Mouse (Mus musculus) layer of hippocampus, adult 9-10 months (tissue): Measurements from ENCODE around the gene 1700001L19Rik.
"Not testable (repeated sequence)": the region's sequence is repeated elsewhere in the genome, so short reads cannot be mapped to it uniquely, and the experiment has no call there.

Source experiments
- DNase-seq: peaks from one replicate; pipeline ENCODE4 v3.0.0; 2022; ENCODE audit warnings: low spot score

The 1700001L19Rik gene

GRCm38 (mm10) chr13:68597199-68597598 lies at the start of gene 1700001L19Rik:
TSS of gene 1700001L19Rik (plus strand) at chr13:68597421.
- DNase-seq = no peak

- not testable (repeated sequence) for DNase-seq
Measured at GRCm38 (mm10) chr13:68553391-68553790, 43.8 kb upstream of the 1700001L19Rik start.

GRCm38 (mm10) chr13:68568110-68568509 lies 29.1 kb upstream of the 1700001L19Rik start:
- DNase-seq = no peak

- no peak for DNase-seq
Measured at GRCm38 (mm10) chr13:68568548-68568947, 28.7 kb upstream of the 1700001L19Rik start.

- DNase-seq = peak; percentile 89
Measured at GRCm38 (mm10) chr13:68569589-68570336, 27.5 kb upstream of the 1700001L19Rik start.

- DNase-seq = no peak
Measured at GRCm38 (mm10) chr13:68572247-68572646, 25.0 kb upstream of the 1700001L19Rik start.

GRCm38 (mm10) chr13:68572966-68573913 lies 24.0 kb upstream of the 1700001L19Rik start:
- DNase-seq = no peak

GRCm38 (mm10) chr13:68574398-68574797 lies 22.8 kb upstream of the 1700001L19Rik start:
- DNase-seq = no peak

GRCm38 (mm10) chr13:68577945-68578344 lies 19.3 kb upstream of the 1700001L19Rik start:
- peak; percentile 80 for DNase-seq

- DNase-seq = no peak
Measured at GRCm38 (mm10) chr13:68581086-68581740, 16.0 kb upstream of the 1700001L19Rik start.

GRCm38 (mm10) chr13:68581747-68582516 lies 15.3 kb upstream of the 1700001L19Rik start, which contains the start of the genes Mtrr and Fastkd3:
TSS of gene Mtrr (minus strand) at chr13:68582149.
TSS of gene Fastkd3 (plus strand) at chr13:68582234.
- DNase-seq = peak; percentile 87

GRCm38 (mm10) chr13:68582517-68582780 lies 14.8 kb upstream of the 1700001L19Rik start:
- no peak for DNase-seq

GRCm38 (mm10) chr13:68583961-68584360 lies 13.3 kb upstream of the 1700001L19Rik start:
- no peak for DNase-seq

- DNase-seq = no peak
Measured at GRCm38 (mm10) chr13:68585441-68585840, 11.8 kb upstream of the 1700001L19Rik start.

GRCm38 (mm10) chr13:68588352-68588751 lies 8.9 kb upstream of the 1700001L19Rik start:
- no peak for DNase-seq

GRCm38 (mm10) chr13:68593797-68594196 lies 3.4 kb upstream of the 1700001L19Rik start:
- DNase-seq = no peak

- no peak for DNase-seq
Measured at GRCm38 (mm10) chr13:68597667-68598066, 446 bp downstream of the 1700001L19Rik start.

GRCm38 (mm10) chr13:68598953-68599352 lies 1.7 kb downstream of the 1700001L19Rik start:
- no peak for DNase-seq

GRCm38 (mm10) chr13:68601184-68601583 lies 4.0 kb downstream of the 1700001L19Rik start:
- no peak for DNase-seq

- DNase-seq = no peak
Measured at GRCm38 (mm10) chr13:68603085-68603484, 5.9 kb downstream of the 1700001L19Rik start.

- no peak for DNase-seq
Measured at GRCm38 (mm10) chr13:68605689-68606126, 8.5 kb downstream of the 1700001L19Rik start.
